Mouse (Mus musculus) forebrain, embryonic 13.5 days (tissue): ENCODE measurements at regions not wholly inside any gene's neighbourhood (a gene's known extent, or its start where the extent isn't known, plus 50 kb on each side); places are given as distances from the start of the nearest gene placed in this dataset.

Experiments
- ATAC-seq: fragments of 200-750 bp; cut with Nextera tagmentation; 2 replicates; pipeline ENCODE4 v1.8.0; 2017
- H3K27ac ChIP-seq: fragments of 300-500 bp; sonication (generic); 2 replicates; pipeline ENCODE4 v1.5.1; 2015; ENCODE audit warnings: inconsistent platforms, mild to moderate bottlenecking, moderate library complexity
- H3K27me3 ChIP-seq: fragments of 300-500 bp; sonication (generic); 2 replicates; pipeline ENCODE4 v1.6.1; 2015; ENCODE audit warnings: mild to moderate bottlenecking, inconsistent platforms
- H3K36me3 ChIP-seq: fragments of 300-500 bp; sonication (generic); 2 replicates; pipeline ENCODE4 v1.6.1; 2015; ENCODE audit warnings: mild to moderate bottlenecking, inconsistent platforms; ENCODE audit not compliant: poor library complexity, severe bottlenecking
- H3K4me1 ChIP-seq: fragments of 300-500 bp; sonication (generic); 2 replicates; pipeline ENCODE4 v1.6.1; 2015; ENCODE audit warnings: inconsistent platforms
- H3K4me2 ChIP-seq: fragments of 300-500 bp; sonication (generic); 2 replicates; pipeline ENCODE4 v1.6.1; 2015; ENCODE audit warnings: inconsistent platforms, mild to moderate bottlenecking, moderate library complexity
- H3K4me3 ChIP-seq: fragments of 300-500 bp; sonication (generic); 2 replicates; pipeline ENCODE4 v1.5.1; 2015; ENCODE audit warnings: mild to moderate bottlenecking, inconsistent platforms
- H3K9ac ChIP-seq: fragments of 300-500 bp; sonication (generic); 2 replicates; pipeline ENCODE4 v1.6.1; 2015; ENCODE audit warnings: mild to moderate bottlenecking, inconsistent platforms
- H3K9me3 ChIP-seq: fragments of 300-500 bp; sonication (generic); replicated peaks from 2 replicates; pipeline ENCODE4 v1.6.1; 2016; ENCODE audit warnings: inconsistent platforms
- WGBS: fragments of 180-500 bp; shearing (Covaris S2); methylation state at CpG from one replicate; pipeline ENCODE4 v1.1.7; 2015; 5-methylcytosine and 5-hydroxymethylcytosine counted together

- ATAC-seq = peak; percentile 83
- H3K4me2 ChIP-seq = no peak overlapping the region
- no peaks in the 10 kb centered on the region for H3K27me3 ChIP-seq
- H3K36me3 ChIP-seq = no peaks in the 10 kb centered on the region
- no peak overlapping the region for H3K9ac ChIP-seq
- WGBS = 53% methylated on average over 7 of the region's 7 CpGs
- H3K4me1 ChIP-seq = peaks cover 16% of the 10 kb centered on the region
- peak overlapping the region; percentile 36 for H3K27ac ChIP-seq
- H3K9me3 ChIP-seq = no peaks in the 10 kb centered on the region
- H3K4me3 ChIP-seq = no peak overlapping the region
Observed at GRCm38 (mm10) chr13:46350075-46350747, 68.0 kb upstream of the Rbm24 start.

DNA sequence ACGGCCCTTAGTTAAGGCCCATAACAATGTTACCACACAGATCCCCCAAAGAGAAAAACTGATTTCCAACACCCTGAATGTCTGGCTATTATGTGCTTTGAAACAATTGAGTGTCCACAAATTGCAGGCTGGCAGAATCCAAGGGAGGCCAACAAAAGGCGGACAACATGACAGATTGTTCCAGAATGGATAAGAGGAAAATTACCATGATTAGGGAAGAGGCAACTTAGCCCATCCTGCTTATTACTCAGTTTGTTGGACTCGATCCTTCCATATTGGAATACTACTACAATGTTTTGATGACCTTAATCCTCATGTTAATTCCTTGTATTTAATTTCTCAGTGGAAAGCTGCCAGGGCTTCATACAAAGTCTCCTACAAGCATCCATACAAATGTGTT lies 62.9 kb upstream of the Rbm24 start:
- Histone ChIP-seq H3K9me3 (no peaks in the 10 kb centered on the region), H3K4me2 (no peak overlapping the region), H3K4me3 (no peak overlapping the region), H3K27ac (no peak overlapping the region), H3K27me3 (no peaks in the 10 kb centered on the region), H3K9ac (no peak overlapping the region), H3K36me3 (no peaks in the 10 kb centered on the region), H3K4me1 (peaks cover 15% of the 10 kb centered on the region)
- no peak for ATAC-seq
- 50% methylated on average over 3 of the region's 3 CpGs for WGBS

GRCm38 (mm10) chr13:46355975-46356374 lies 62.3 kb upstream of the Rbm24 start:
- Histone ChIP-seq H3K4me1 (peaks cover 12% of the 10 kb centered on the region), H3K36me3 (no peaks in the 10 kb centered on the region), H3K4me3 (no peak overlapping the region), H3K27ac (no peak overlapping the region), H3K9ac (no peak overlapping the region), H3K4me2 (no peak overlapping the region), H3K27me3 (no peaks in the 10 kb centered on the region), H3K9me3 (no peaks in the 10 kb centered on the region)
- ATAC-seq = no peak
- WGBS = 91% methylated on average over 1 of the region's 1 CpGs

DNA sequence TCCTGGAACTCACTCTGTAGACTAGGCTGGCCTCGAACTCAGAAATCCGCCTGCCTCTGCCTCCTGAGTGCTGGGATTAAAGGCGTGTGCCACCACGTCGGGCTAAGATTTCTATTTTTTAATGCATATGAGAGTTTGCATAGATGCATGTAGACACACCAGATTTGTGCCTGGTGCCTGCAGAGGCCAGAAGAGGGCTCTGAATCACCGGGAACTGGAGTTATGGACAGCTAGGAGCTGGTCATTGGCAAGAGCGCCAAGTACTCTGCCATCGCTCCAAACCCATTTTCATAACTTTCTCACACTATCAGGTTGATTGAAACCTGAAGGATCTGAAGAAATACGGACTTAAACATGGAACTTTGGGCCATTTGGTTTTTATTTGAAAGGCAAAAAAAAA lies 61.2 kb upstream of the Rbm24 start:
- no peak overlapping the region for H3K27ac ChIP-seq
- H3K4me3 ChIP-seq = no peak overlapping the region
- no peaks in the 10 kb centered on the region for H3K36me3 ChIP-seq
- H3K4me1 ChIP-seq = peaks cover 17% of the 10 kb centered on the region
- H3K9ac ChIP-seq = no peak overlapping the region
- H3K27me3 ChIP-seq = no peaks in the 10 kb centered on the region
- no peaks in the 10 kb centered on the region for H3K9me3 ChIP-seq
- WGBS = 93% methylated on average over 9 of the region's 9 CpGs
- ATAC-seq = no peak
- H3K4me2 ChIP-seq = no peak overlapping the region

DNA sequence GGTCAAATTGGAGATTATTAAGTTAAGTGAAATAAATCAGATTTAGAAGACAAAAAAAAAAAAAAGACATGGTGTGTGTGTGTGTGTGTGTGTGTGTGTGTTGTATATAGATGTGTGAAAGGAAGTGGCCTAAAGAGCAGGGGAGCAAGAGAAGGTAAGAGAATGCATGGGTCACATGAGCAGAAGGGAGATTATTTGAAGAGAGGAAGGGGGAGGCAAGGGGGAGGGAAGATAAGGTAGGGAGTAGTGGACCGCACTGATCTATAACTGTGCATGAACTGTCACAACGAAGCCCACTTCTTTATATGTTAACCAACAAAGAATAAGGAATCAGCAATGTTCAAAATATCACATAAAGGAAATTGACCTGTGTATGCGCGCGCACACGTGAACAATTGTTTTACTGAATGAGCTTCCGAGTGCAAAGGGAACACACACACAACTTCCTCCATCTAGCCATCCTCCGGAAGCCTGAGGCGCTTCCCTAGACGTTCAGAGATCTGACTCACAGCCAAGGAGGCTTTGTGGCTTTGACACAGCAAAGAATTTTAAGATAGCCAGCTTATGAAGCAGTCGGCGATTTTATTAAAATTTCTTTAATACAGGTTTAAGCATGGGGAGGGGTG lies 57.6 kb upstream of the Rbm24 start:
- Histone ChIP-seq H3K9ac (no peak overlapping the region), H3K4me2 (no peak overlapping the region), H3K27me3 (no peaks in the 10 kb centered on the region), H3K4me1 (peaks cover 17% of the 10 kb centered on the region), H3K4me3 (no peak overlapping the region), H3K27ac (no peak overlapping the region), H3K36me3 (no peaks in the 10 kb centered on the region), H3K9me3 (no peaks in the 10 kb centered on the region)
- 68% methylated on average over 12 of the region's 12 CpGs for WGBS
- ATAC-seq = no peak

DNA sequence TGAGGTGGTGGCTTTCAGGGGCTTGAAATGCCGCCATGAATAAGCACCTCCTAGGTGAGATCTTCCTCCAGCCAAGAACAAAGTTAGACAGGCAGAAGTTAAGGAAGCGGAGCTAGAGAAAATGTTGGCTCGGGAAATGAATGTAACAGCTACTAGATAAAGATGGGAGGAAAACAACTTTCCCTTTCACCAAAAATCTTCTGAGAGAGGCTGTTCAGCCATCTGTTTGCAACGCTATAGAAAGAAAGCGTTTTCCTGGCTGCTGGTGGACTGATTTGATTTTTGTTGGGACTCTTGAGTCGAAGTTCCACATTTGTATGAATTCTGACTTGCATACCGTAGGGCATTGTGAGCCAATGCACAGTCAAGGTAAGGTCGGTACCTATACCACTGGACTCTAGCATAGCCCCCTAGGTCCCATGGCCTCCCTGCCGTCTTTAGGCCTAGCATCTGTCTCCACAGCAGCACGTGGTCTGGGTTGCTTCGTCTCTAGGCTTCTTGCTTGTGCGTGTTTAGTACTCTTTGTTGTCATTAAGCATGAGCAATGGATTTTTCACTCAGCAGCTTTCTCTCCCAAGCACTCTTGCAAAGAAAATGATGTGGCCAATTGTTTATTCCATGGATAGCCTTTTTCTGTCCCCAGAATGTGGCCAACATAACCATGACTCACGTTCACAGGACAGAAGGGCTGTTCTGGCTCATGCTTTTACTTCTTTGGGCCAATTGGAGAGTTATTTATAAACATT lies 54.6 kb upstream of the Rbm24 start:
- H3K4me3 ChIP-seq = no peak overlapping the region
- H3K4me1 ChIP-seq = peaks cover 17% of the 10 kb centered on the region
- no peaks in the 10 kb centered on the region for H3K36me3 ChIP-seq
- H3K27ac ChIP-seq = no peak overlapping the region; the same call in 1 of the 2 replicates
- 90% methylated on average over 13 of the region's 13 CpGs for WGBS
- H3K9ac ChIP-seq = no peak overlapping the region
- H3K4me2 ChIP-seq = no peak overlapping the region
- ATAC-seq = no peak; the same call in 1 of the 2 replicates
- H3K9me3 ChIP-seq = no peaks in the 10 kb centered on the region
- no peaks in the 10 kb centered on the region for H3K27me3 ChIP-seq

- Histone ChIP-seq H3K4me2 (no peak overlapping the region), H3K27me3 (no peaks in the 10 kb centered on the region), H3K36me3 (no peaks in the 10 kb centered on the region), H3K4me1 (peaks cover 10% of the 10 kb centered on the region), H3K4me3 (no peak overlapping the region), H3K27ac (no peak overlapping the region), H3K9me3 (no peaks in the 10 kb centered on the region), H3K9ac (no peak overlapping the region)
- WGBS = 83% methylated on average over 7 of the region's 7 CpGs
- ATAC-seq = no peak; the same call in 1 of the 2 replicates
Observed at GRCm38 (mm10) chr13:46364202-46364912, 53.9 kb upstream of the Rbm24 start.

DNA sequence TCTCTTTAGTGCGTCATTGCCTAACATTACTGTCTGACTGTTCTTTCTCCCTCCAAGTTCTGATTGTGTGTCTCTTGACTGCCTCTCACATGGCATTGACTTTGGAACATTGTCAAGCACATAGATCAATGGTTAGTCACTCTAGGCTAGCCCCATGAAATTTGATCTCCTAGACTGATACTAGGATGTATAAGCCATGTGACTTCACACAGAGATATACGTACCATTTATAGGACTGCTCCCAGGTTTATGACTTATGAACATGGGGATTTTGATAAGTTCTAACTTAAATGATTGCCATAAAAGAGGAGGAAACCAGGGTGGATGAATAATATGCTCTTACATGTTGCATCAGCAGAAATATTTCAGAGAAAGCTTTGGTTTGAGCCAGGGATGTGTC lies 52.9 kb upstream of the Rbm24 start:
- no peak for ATAC-seq
- Histone ChIP-seq H3K36me3 (no peaks in the 10 kb centered on the region), H3K9ac (no peak overlapping the region), H3K9me3 (no peaks in the 10 kb centered on the region), H3K4me1 (peaks cover 7% of the 10 kb centered on the region), H3K4me3 (no peak overlapping the region), H3K27ac (no peak overlapping the region), H3K27me3 (no peaks in the 10 kb centered on the region), H3K4me2 (no peak overlapping the region)
- 94% methylated on average over 2 of the region's 2 CpGs for WGBS
